ENCODE assay signal across 9 mouse cellular contexts in the genomic region with DNA sequence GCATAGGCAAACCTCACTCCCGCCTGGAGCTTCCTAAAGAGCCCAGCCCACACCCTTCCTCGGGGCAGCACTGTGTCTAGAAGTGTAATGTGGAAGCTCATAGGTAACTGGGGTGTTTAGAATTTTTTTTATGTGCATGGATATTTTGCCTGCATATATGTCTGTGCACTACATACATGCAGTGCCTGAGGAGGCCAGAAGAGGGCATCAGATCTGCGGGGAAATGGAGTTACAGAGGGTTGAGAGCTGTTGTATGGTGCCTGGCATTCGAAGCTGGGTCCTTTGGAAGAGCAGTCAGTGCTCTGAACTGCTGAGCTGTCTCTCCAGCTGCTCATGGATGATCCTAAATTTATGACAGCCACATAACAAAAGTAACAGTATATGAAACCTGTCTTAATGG. TPM values are rescaled to one million over a fixed set of nuclear protein-coding genes. Genes with fewer than 3 reads are reported as not detected.
DNase-seq lines count a peak whose midpoint lies in the region; ATAC-seq lines count a peak whose summit lies in the region.
"Had no signal": no experiment of that assay in that cellular context is flagged by ENCODE, and none has a peak within 500 bp of the region (broad histone marks: within the 10 kb centered on the region; RNA-seq: fewer than 3 reads in every experiment).

No protein-coding gene starts in this region.

- no peaks in the 10 kb centered on the region for H3K27me3 ChIP-seq in splenic B cell, adult 2 months (ENCODE audit: control insufficient read depth, insufficient read depth, low read length, poor library complexity, severe bottlenecking)
- H3K27me3 ChIP-seq: heart, embryonic 13.5 days had no signal

- peak; percentile 20 to 26 for DNase-seq in adrenal gland, adult 18-20 months (ENCODE audit: low spot score in 2 of 2)
- DNase-seq in adrenal gland, adult 8-10 months = no peak
- DNase-seq in left cerebral cortex, adult 18-20 months (ENCODE audit: low spot score in 2 of 2) = peak; percentile 21 to 32
- DNase-seq in left cerebral cortex, postnatal 36 days (ENCODE audit: low spot score in 2 of 2) = no peak
- peak; percentile 37 for DNase-seq in embryo, embryonic 10.5 days (ENCODE audit: low spot score)
- DNase-seq in lung, adult 18-20 months = peak; percentile 16 to 26
- DNase-seq in splenic B cell, adult 2 months (ENCODE audit: low read depth, low spot score) = peak; percentile 57

- intact Hi-C loops in left cerebral cortex, postnatal 36 days (cut with DNase I) = loop anchor here (5.0 kb wide), 1 partner anchor 116 kb away; no protein-coding TSS in a partner anchor

- peak; percentile 50 for ATAC-seq in activated CD4-positive, CD25-positive, alpha-beta regulatory T cell, adult 4 months

- H3K36me3 ChIP-seq in splenic B cell, adult 2 months (ENCODE audit: control insufficient read depth, insufficient read depth, low read length, poor library complexity, severe bottlenecking) = no peaks in the 10 kb centered on the region

RNA-seq across cellular contexts. Expression of a gene that starts 44.4 kb away (rescaled TPM):
- 10 to 100 TPM; 39.7 to 42.1 TPM for total RNA-seq in adrenal gland, adult 18-20 months (2021)
- 10 to 100 TPM; 33.2 to 41.7 (median 35.9) TPM for total RNA-seq in adrenal gland, adult 8-10 months (2022)
- 10 to 100 TPM; 62.2 to 62.4 TPM for total RNA-seq in left cerebral cortex, adult 18-20 months (2021)
- 10 to 100 TPM; 54.5 to 63.2 TPM for total RNA-seq in left cerebral cortex, postnatal 36 days (2021)
- 1 to 10 TPM; 5.9 to 7.6 TPM for polyA plus RNA-seq in activated CD4-positive, CD25-positive, alpha-beta regulatory T cell, adult 4 months (2017; shearing (Covaris generic))

Comparison
In these comparisons a context has a peak if more than half of its experiments do, and no peak if none do; other contexts are left out.
1. DNase-seq: peak in adrenal gland, adult 18-20 months (2 of 2), left cerebral cortex, adult 18-20 months (2 of 2), embryo, embryonic 10.5 days (single experiment), lung, adult 18-20 months (2 of 2) and splenic B cell, adult 2 months (single experiment); none in adrenal gland, adult 8-10 months (single experiment) and left cerebral cortex, postnatal 36 days (0 of 2).